Mouse (Mus musculus): ENCODE data around the gene Mthfd1l. TPM values are rescaled to one million over a fixed set of nuclear protein-coding genes. Genes with fewer than 3 reads are reported as not detected.

Mthfd1l gene
- polyA plus RNA-seq (2016; fragmentation: Nextera tagmentation; extraction: Ambion mirVana) = 10.2 and 12.3 TPM in 2 replicates

DNA sequence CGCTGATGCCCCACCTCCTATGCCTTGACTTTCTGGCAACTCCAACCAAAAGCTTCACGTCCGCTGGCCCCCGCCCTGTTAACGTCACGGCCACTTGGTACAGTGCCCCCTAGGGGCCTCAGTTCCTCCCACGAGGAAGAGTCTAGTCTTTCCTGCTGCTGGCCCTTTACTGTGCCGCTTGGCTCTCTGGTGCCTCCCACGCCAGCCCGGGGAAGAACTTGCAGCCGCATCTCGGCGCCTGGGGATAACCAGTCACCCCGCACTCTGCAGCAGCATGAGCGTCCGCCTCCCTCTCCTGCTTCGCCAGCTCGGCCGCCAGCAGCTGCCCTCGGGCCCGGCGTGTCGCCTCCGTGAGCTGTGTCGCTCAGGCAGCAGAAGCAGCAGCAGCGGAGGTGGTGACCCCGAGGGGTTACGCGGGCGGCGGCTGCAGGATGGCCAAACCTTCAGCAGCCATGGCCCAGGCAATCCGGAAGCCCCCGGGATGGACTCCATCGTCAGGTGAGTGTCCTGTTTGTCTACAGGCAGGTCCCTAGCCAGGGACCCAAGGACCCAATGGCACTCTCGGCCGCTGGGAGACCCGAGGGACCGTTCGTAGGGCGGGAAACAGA is at the start of gene Mthfd1l:
Gene Mthfd1l, plus strand, starts transcription at position 138 of the 608 bp plus-strand sequence.
- peak within 1 kb of the TSS; percentile 84 for H3K27ac ChIP-seq
- no peaks in the 10 kb centered on the region for H3K36me3 ChIP-seq
- peak within 1 kb of the TSS; percentile 90 for H3K4me2 ChIP-seq (replicated peaks)
- H3K9ac ChIP-seq = peak within 1 kb of the TSS; percentile 78
- H3K4me3 ChIP-seq = peak within 1 kb of the TSS; percentile 66
- H3K4me1 ChIP-seq = peaks cover 12% of the 10 kb centered on the region; the same call in 1 of the 2 replicates
- no peaks in the 10 kb centered on the region for H3K9me3 ChIP-seq
- under 1% methylated on average over 40 of the region's 40 CpGs for WGBS
- no peaks in the 10 kb centered on the region for H3K27me3 ChIP-seq
- ATAC-seq (ENCODE audit: insufficient number of reproducible peaks, insufficient read depth, low FRiP score, low TSS enrichment) = peak; percentile 81

DNA sequence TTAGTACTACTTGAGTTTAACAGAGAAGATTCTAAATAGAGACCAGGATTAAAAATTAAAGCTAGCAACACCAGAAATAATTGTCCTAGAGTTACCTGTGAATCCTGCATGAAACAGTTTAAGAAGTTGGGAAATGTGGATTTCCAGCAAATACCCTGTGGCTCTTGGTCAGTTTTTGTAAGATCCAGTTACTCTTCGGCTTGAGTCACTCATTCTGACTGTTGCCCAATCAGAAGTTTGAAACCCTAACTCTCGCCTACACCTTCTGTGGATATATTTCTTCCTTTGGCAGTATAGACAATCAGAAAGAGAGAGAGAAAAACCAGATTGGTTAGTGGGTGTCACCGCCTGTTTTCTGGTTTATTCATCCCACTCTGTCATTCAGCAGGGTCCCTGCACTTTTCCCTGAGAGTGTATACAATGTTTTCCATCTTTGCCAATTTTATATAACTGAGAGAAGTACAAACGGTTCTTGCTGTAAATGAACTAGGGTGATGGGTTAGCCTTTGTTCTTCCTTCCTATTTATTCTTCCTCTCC is 44.8 kb upstream of the Mthfd1l start:
- WGBS = 75% methylated on average over 4 of the region's 4 CpGs
- Histone ChIP-seq H3K4me3 (no peak overlapping the region), H3K4me1 (peaks cover 6% of the 10 kb centered on the region; the same call in 1 of the 2 replicates), H3K9me3 (no peaks in the 10 kb centered on the region), H3K36me3 (peaks cover 5% of the 10 kb centered on the region), H3K27me3 (no peaks in the 10 kb centered on the region), H3K9ac (no peak overlapping the region), H3K27ac (no peak overlapping the region), H3K4me2 (replicated peaks) (no peak overlapping the region)
- no peak for ATAC-seq (ENCODE audit: insufficient number of reproducible peaks, insufficient read depth, low FRiP score, low TSS enrichment)

DNA sequence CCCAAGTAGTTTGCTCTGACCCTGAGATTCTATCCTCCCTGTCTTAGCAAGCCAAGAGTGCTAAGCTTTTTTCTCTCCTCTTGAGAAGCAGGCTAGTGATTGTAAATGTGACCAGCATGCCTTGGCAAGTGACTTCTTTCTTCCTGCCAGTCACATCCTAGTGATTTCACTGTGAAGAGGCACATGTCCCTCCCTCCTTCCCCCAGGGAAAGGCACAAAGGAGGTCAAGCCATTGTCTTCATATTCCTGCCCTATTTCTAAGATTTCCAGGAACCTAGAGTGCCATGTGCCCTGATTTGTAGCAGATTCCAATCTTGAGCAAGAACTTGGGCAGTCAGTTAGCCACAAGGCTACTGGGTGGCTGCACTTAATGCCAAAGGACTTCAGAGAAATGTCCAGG is 41.1 kb upstream of the Mthfd1l start:
- Histone ChIP-seq H3K36me3 (peaks cover 5% of the 10 kb centered on the region), H3K4me1 (peaks cover 13% of the 10 kb centered on the region; the same call in 1 of the 2 replicates), H3K27ac (no peak overlapping the region), H3K27me3 (no peaks in the 10 kb centered on the region), H3K4me2 (replicated peaks) (no peak overlapping the region), H3K9ac (no peak overlapping the region), H3K9me3 (no peaks in the 10 kb centered on the region), H3K4me3 (no peak overlapping the region)
- no peak for ATAC-seq (ENCODE audit: insufficient number of reproducible peaks, insufficient read depth, low FRiP score, low TSS enrichment)

DNA sequence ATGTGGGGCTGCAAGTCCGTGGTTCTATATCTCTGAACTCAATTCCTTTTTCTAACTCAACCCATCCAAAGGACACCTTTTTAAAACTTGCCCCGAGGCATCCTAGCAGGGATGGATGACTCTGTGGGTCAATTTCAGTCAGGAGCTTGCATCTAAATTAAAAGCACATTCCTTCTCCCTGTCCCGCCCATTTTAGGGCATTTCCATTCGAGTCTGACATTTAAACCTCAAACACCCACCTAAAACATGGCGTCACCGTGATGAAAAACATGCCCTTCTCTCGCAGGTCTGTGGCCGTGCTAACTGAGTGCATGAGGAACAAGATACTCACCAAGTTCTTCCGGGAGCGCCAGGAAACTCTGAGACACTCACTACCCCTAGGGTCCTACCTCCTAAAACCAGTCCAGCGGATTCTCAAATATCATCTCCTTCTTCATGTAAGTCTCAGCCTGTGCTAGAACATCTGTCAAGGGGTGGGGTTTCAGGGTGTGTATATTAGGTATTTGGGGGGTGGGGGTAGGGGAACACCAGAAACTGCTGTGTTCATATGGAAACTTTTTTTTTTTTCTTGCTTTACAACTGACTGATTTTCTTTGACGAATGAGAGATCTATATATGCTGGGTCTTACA is 39.5 kb upstream of the Mthfd1l start:
- ATAC-seq (ENCODE audit: insufficient number of reproducible peaks, insufficient read depth, low FRiP score, low TSS enrichment) = no peak
- H3K4me2 ChIP-seq (replicated peaks) = no peak overlapping the region
- H3K27ac ChIP-seq = no peak overlapping the region
- H3K36me3 ChIP-seq = peaks cover 5% of the 10 kb centered on the region
- 27% methylated on average over 12 of the region's 12 CpGs for WGBS
- no peak overlapping the region for H3K9ac ChIP-seq
- H3K4me1 ChIP-seq = peaks cover 13% of the 10 kb centered on the region; the same call in 1 of the 2 replicates
- no peak overlapping the region for H3K4me3 ChIP-seq
- H3K27me3 ChIP-seq = no peaks in the 10 kb centered on the region
- H3K9me3 ChIP-seq = no peaks in the 10 kb centered on the region

DNA sequence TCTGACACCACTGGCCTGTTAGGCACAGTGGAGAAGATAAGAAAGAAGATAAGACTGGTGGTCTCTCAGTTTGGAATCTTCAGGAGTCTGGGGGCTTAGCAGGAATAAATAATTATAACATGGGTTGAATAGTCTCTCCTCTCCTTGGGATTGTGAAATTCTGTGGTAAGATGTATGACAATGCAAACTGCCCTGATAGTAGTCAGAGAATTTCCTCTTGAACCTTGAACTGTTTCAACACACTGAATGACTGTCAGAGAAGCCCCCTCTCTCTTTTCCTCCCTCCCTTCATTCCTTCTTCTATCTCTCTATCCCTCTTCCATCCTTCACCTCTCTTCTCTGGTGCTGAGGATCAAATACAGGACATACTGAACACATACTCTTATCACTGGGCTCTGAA is 36.1 kb upstream of the Mthfd1l start:
- Histone ChIP-seq H3K36me3 (peaks cover 12% of the 10 kb centered on the region), H3K4me3 (no peak overlapping the region), H3K27ac (no peak overlapping the region), H3K9me3 (no peaks in the 10 kb centered on the region), H3K4me1 (peaks cover 20% of the 10 kb centered on the region; the same call in 1 of the 2 replicates), H3K27me3 (no peaks in the 10 kb centered on the region), H3K4me2 (replicated peaks) (no peak overlapping the region), H3K9ac (no peak overlapping the region)
- ATAC-seq (ENCODE audit: insufficient number of reproducible peaks, insufficient read depth, low FRiP score, low TSS enrichment) = no peak

DNA sequence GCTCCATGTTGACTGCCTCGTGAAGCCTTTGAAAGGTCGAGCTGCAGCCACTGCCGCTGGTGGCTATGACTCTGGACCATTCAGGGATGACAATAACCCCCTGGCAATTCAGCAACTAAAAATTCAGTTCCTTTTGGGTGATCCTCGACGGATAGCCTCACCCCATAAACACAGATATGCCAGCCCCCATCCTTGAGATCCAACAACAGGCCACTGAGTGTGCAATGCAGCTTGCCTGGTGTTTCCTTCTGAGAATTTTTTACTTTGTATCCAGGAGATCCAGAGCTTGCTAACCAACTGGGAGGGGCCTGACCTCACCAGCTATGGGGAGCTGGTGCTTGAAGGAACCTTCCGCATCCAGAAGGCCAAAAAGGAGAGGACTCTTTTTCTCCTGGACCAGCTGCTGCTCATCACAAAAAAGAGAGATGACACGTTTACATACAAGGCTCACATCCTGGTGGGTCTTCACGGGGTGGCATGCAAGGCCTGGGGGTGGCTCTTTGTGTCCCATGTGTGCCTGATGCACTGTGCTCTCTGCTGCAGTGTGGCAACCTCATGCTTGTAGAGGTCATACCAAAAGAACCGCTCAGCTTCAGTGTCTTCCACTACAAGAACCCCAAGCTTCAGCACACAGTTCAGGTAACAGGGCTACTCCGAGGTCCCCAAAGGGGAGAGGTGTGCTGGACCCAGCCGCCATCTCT is 32.9 kb upstream of the Mthfd1l start:
- H3K4me3 ChIP-seq = no peak overlapping the region
- H3K27ac ChIP-seq = no peak overlapping the region
- no peaks in the 10 kb centered on the region for H3K27me3 ChIP-seq
- H3K4me1 ChIP-seq = peaks cover 11% of the 10 kb centered on the region; the same call in 1 of the 2 replicates
- no peaks in the 10 kb centered on the region for H3K9me3 ChIP-seq
- no peak overlapping the region for H3K4me2 ChIP-seq (replicated peaks)
- no peak for ATAC-seq (ENCODE audit: insufficient number of reproducible peaks, insufficient read depth, low FRiP score, low TSS enrichment)
- 89% methylated on average over 11 of the region's 11 CpGs for WGBS
- H3K9ac ChIP-seq = no peak overlapping the region
- peaks cover 12% of the 10 kb centered on the region for H3K36me3 ChIP-seq

DNA sequence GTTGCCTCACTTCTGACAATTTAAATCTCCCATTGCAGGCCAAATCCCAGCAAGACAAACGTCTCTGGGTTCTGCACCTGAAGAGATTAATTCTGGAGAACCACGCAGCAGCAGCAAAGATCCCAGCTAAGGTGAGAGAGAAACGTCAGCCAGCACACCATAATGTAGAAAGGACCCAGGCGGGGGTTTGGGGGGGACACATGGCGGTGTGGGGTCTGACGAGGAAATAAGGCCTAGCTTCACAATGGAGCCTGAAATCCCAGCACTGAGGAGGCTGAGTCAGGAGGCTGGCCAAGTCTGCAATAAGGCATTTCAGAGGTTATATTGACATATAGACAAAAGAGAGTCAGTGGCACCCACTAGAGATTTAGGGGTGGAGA is 32.3 kb upstream of the Mthfd1l start:
- Histone ChIP-seq H3K4me3 (no peak overlapping the region), H3K27ac (no peak overlapping the region), H3K27me3 (no peaks in the 10 kb centered on the region), H3K9ac (no peak overlapping the region), H3K9me3 (no peaks in the 10 kb centered on the region), H3K4me1 (peaks cover 11% of the 10 kb centered on the region; the same call in 1 of the 2 replicates), H3K36me3 (peaks cover 12% of the 10 kb centered on the region), H3K4me2 (replicated peaks) (no peak overlapping the region)
- ATAC-seq (ENCODE audit: insufficient number of reproducible peaks, insufficient read depth, low FRiP score, low TSS enrichment) = no peak
- 90% methylated on average over 6 of the region's 6 CpGs for WGBS

DNA sequence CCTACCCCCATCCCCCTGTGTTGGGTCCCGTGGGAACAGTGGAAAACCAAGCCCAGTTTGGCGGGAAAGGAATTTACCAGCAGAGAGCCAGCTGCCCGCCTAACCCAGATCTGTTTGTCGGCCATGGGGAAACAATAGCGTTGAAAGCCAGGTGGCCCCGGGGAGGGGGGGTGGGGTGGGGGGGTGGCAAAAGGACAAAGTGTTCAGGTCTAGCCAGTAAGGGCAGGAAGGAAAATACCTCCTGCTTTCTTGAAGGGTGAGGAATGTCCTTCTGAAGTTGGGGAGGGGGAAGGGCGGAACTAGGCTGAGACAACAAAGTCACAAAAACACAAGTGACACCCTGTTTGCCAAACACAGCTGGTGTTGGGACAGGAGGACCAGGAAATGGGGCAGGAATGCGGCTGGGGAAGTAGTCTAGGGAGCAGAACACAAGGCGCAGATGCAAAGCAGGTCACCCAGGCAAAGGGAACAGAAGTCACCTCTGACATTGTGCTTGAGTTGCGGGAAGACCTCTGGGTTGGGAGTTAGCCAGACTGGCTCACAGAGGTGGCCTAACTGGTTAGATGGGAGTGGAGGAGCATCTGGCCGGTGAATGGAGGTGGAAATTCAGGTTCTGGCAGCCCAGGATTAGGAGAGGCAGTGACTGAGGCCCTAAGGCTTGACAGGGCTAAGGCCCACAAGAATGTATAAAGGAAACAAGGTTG is 31.7 kb upstream of the Mthfd1l start:
- ATAC-seq (ENCODE audit: insufficient number of reproducible peaks, insufficient read depth, low FRiP score, low TSS enrichment) = peak; percentile 31; the same call in 1 of the 2 replicates
- H3K36me3 ChIP-seq = peaks cover 12% of the 10 kb centered on the region
- H3K4me2 ChIP-seq (replicated peaks) = no peak overlapping the region
- WGBS = 26% methylated on average over 11 of the region's 11 CpGs
- no peaks in the 10 kb centered on the region for H3K27me3 ChIP-seq
- no peak overlapping the region for H3K27ac ChIP-seq
- H3K9ac ChIP-seq = no peak overlapping the region
- H3K9me3 ChIP-seq = no peaks in the 10 kb centered on the region
- H3K4me1 ChIP-seq = peaks cover 11% of the 10 kb centered on the region; the same call in 1 of the 2 replicates
- H3K4me3 ChIP-seq = no peak overlapping the region

DNA sequence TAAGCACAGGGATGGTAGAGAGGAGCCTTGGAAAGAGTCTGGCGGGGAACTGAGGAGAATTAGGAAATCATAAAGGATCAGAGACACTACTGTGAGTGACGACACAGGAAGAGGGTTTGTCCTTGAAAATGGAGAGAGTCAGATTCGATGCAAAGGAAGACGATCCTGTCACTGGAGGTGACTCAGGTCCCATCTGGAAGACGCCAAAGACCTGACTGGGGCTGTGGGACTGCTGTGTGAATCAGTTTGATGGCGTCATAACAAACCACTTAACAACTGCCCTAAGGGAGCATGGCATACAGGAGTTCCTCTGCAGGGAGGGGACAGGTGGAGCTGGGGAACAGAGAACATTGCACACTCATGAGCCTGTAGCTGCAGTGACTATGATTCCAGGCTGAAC is 30.6 kb upstream of the Mthfd1l start:
- Histone ChIP-seq H3K9ac (no peak overlapping the region), H3K9me3 (no peaks in the 10 kb centered on the region), H3K4me3 (no peak overlapping the region), H3K4me1 (peaks cover 11% of the 10 kb centered on the region; the same call in 1 of the 2 replicates), H3K27ac (no peak overlapping the region), H3K36me3 (peaks cover 16% of the 10 kb centered on the region), H3K4me2 (replicated peaks) (no peak overlapping the region), H3K27me3 (no peaks in the 10 kb centered on the region)
- no peak for ATAC-seq (ENCODE audit: insufficient number of reproducible peaks, insufficient read depth, low FRiP score, low TSS enrichment)
- 53% methylated on average over 6 of the region's 6 CpGs for WGBS

DNA sequence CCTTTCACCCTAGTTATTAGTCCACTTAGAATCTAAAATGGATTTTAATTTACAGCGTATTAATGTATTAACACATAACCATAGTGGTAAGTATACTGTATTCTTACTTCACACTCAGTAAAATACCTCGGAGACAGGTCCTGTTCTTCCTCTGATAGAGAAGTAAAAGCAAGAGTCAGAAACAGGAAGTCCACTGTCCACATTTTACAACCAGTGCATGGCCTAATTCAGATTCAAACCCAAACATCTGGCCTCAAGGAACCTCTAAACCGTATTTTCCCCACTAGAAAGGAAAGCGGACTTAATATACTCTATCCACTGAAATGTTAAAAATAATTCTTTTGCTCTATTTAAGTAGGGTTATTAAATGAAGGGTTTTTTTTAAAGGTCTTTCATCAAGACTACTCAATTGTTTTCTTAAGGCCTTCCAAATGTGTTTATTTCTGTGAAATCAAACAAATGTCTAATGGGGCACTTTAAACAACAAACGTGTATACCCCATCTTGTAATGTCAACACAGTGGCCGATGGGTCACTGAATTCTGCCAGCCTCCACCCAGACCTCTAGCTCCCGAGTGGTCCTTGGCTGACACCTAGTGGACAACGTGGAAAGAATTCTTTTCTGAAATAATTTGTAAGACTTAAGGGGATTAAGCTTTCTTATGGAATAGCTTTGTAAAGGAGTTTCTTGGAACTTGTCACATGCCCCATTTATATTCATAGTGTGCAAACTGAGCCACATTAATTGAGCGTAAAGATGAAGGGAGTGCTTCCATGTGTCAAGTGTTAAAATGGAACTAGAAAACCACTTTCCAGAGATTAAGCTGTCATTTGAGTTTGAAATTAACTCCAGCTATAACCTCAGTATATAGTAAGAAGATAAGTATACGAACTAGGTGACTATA is 29.2 kb upstream of the Mthfd1l start:
- H3K4me1 ChIP-seq = peaks cover 11% of the 10 kb centered on the region; the same call in 1 of the 2 replicates
- H3K9me3 ChIP-seq = no peaks in the 10 kb centered on the region
- H3K27me3 ChIP-seq = no peaks in the 10 kb centered on the region
- no peak overlapping the region for H3K4me2 ChIP-seq (replicated peaks)
- WGBS = 32% methylated on average over 10 of the region's 10 CpGs
- no peak overlapping the region for H3K9ac ChIP-seq
- no peak overlapping the region for H3K27ac ChIP-seq
- ATAC-seq (ENCODE audit: insufficient number of reproducible peaks, insufficient read depth, low FRiP score, low TSS enrichment) = no peak
- peaks cover 21% of the 10 kb centered on the region for H3K36me3 ChIP-seq
- H3K4me3 ChIP-seq = no peak overlapping the region

All from embryonic facial prominence, embryonic 12.5 days (tissue).